Mouse (Mus musculus) ZHBTc4 (cell line): Measurements from ENCODE around the gene Gm26897.
A peak's percentile ranks its signal among the peaks of the same experiment; 100 is the strongest.

Source experiments
- DNase-seq: peaks from one replicate; pipeline ENCODE4 v3.0.0-alpha.2; 2011; ENCODE audit warnings: low read depth, low spot score

The Gm26897 gene

DNA sequence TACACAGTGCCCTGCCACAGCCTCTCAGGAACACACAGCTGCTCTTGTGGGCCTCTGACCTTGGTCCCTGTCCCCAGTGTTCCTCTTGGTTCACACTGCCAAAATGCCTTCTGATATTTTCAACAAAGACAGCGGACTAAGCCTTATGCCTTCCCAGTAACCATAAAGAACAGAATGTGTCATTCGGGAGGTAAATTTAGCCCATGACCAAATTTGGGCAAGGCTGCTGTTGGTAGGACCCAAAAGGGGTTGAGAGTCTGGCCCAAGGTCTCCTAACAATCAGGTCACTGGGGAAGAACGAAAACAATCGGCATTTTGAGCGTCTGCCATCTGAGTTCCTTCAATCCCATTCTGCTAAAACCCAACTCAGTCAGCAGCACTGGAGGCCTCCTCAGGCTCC is 15.9 kb downstream of the Gm26897 start:
- no peak for DNase-seq

GRCm38 (mm10) chr5:111750092-111750491 is 16.4 kb downstream of the Gm26897 start:
- DNase-seq = no peak

DNA sequence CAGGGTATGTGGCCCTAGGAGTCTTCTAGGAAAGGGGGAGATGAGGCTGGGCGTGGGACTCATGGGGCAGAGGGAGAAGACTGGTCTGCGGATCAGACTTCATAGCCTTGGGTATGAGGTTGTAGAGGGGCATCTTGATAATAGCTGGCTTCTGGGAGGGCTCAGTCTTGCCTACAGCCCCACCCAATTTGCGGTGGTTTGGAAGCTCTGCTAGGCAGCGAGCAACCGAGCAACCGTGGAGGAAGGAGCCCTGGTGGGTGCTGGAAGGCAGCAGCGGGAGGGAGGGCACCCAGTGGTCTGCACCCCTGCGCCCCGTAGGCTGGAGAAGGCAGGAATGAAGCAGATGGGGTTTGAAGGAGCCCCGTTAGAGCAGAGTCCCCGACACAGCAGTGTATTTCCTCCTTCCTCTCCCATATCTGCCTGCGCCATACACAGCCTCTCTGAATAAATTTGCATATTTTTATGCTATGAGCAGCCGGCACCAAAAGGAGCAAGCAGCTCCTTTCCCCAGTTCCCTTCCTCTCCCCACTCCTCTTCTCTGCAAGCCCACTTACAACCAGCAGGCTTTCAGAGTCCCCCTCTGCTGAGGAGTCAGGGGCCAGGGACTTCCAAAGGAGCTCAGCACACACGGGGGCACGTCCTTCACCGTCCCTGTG is 20.9 kb downstream of the Gm26897 start:
- peak; percentile 28 for DNase-seq

DNA sequence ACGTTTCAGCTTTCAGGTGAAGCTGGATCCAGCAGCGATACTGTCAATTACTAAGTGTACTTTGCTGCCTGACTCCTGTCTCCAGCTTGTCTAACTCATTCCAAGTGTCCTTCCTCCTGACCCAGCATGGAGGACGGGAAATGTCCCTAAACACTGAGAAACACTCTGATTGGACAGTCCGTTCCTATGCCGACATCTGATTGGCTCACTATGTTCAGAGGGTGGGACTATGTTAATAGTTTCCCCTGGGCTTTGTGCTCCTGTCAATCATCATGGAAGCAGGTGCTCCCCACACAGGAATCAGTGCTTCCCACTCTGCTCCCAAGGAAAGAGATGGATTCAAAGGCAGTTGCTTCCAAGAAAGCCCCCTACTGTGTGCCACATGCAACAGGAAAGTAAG is 21.6 kb downstream of the Gm26897 start:
- DNase-seq = peak; percentile 87

- peak; percentile 51 for DNase-seq
Observed at GRCm38 (mm10) chr5:111760721-111761480, 27.2 kb downstream of the Gm26897 start.

DNA sequence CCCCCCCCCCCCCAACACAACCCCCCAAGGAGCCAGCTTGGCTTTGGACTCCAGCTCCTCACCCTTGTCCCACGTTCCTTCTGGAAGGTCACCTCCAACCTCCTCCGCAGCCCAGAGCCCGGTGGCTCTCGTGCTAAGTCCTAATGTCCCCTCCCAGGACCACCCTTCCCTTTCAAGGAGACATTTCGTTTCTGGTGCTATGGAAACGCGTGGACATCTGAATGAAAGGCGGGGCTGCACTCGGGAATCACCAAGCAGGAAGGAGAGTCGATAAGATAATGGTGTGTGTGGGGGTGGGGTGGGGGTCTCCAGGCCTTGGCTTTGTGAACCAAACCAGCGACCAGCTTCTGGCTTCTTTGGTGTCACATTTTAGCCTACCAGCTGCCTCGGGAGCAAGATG is 27.9 kb downstream of the Gm26897 start:
- peak; percentile 85 for DNase-seq

- peak; percentile 70 for DNase-seq
Observed at GRCm38 (mm10) chr5:111762085-111762484, 28.4 kb downstream of the Gm26897 start.

GRCm38 (mm10) chr5:111765671-111766290 is 32.1 kb downstream of the Gm26897 start:
- peak; percentile 72 for DNase-seq

DNA sequence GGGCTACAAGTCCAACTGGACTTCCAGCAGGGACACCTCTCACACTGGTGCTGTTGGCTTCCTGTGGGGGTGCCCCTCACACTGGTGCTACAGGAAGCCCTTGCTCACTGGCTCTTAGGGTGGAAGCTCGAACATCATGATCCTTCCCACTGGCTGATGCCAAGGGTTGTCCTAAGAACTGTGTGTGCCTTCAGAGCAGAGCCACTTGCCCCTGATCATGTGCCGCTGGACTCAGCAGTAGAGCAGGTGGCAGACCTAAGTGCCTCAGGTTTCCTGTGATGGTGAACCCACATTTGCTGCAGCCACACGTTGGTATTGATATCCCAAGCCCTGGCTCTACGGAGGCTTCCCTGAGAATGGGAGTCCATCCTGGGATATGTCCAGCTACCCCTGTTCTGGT is 33.0 kb downstream of the Gm26897 start:
- no peak for DNase-seq

GRCm38 (mm10) chr5:111770266-111770665 is 36.5 kb downstream of the Gm26897 start:
- peak; percentile 53 for DNase-seq

GRCm38 (mm10) chr5:111772127-111772526 is 38.4 kb downstream of the Gm26897 start:
- DNase-seq = no peak

GRCm38 (mm10) chr5:111772591-111773406 is 39.1 kb downstream of the Gm26897 start:
- no peak for DNase-seq

DNA sequence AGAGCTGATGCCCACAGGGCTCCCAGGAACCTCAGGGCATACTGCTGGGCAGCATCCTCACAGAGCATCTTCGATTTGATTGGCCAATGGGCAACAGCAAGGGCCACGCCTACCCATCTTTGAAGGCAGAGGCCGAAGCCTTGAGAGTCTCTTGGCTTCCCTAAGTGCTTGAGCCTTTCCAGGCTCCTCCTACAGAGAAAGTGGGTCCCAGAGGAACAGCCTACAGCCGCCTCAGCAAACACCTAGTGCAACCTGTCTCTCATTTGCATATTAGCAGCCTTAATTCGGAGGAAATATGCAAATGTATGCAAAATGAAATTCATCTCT is 39.6 kb downstream of the Gm26897 start:
- DNase-seq = no peak

GRCm38 (mm10) chr5:111776246-111776645 is 42.5 kb downstream of the Gm26897 start:
- no peak for DNase-seq

- no peak for DNase-seq
Observed at GRCm38 (mm10) chr5:111778093-111778492, 44.4 kb downstream of the Gm26897 start.

DNA sequence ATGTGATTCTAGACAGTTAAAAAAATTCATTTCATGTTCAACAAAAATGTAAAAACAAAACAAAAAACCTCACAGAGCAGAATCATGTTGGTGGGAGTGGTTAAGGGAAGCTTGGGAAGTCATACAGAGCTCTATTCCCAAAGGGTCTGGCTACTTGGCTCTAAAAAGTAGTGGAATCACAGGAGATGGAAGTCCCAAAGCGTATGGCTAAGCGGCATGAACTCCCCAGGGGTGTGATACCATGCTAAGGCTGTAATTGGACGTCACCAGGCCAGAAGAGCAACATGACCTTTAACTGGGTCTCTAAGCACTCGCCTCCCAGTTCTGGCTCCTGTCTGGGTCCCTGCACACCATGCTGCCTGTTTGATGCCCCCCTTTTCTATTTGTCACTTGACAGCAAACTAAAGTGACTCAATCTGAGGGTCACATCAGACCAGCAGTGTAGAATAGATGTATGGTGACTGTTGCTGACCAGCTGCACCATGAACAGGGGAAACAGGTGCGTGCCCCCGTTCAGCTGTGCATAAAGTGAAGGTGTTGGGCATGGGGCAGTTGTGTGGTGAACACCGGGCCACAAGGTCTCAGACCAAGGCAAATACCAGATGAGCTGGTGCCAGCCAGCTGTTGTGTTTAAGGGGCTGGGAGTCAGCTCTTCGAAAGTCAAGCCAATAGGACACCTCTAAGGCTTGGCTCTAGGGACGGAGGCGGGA is 46.2 kb downstream of the Gm26897 start:
- DNase-seq = no peak
